Mouse (Mus musculus): ENCODE results near the gene Mrtfa.
"Not testable (repeated sequence)": the region's sequence is repeated elsewhere in the genome, so short reads cannot be mapped to it uniquely, and the experiment has no call there.

The Mrtfa gene

DNA sequence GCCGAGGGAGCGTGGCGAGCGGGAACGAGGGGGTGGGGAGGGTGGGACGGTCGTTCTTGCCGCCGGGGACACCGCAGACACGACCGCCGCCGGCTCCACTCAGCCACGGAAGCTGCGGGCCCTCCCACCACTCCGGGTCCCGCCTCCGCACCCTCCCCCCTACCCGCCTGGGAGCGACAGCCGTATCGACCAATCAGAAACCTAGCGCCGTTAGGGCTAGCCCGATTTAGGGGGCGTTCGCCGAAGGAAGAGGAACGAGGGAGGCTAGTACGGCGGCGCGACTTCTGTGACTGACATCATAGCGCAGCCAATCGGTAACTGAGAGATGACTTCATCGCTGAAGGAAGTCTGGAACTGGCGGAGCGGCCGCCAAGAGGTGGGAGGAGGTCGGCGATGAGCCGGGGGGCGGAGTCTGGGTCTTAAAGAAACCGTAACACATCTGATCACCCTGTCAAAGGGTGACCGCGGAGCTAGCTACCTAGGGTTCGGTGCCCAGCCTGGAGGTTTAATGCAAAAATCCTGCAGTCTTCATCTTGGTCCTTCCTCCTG is at the start of gene Mrtfa:
Gene Mrtfa (minus strand): TSS at position 128 of the 549 bp plus-strand sequence.
- peak; percentile 99 for DNase-seq

DNA sequence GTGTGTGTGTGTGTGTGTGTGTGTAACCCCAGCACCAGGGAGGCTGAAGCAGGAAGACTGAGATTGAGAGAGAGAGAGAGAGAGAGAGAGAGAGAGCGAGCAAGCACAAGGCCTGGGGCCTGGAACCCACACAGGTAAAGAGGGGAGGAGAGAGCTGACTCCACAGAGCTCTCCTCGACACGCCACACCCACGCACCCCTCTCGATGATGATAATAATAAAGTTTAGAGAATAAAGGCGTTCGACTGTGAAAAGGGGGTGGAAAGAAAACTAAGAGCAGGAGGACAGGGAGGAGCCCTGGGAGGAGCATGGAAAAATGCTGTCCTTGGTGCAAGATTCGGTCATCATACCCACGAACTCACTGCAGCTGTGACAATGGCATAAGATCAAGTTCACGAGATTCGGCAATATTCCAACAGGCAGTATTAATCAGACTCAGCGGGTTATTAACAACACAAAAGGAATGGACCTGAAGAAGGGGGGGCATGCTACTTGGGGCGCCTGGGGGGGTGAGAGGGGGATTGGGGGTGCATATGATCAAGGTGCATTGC is 49.3 kb upstream of the Mrtfa start:
- DNase-seq: no peak

DNA sequence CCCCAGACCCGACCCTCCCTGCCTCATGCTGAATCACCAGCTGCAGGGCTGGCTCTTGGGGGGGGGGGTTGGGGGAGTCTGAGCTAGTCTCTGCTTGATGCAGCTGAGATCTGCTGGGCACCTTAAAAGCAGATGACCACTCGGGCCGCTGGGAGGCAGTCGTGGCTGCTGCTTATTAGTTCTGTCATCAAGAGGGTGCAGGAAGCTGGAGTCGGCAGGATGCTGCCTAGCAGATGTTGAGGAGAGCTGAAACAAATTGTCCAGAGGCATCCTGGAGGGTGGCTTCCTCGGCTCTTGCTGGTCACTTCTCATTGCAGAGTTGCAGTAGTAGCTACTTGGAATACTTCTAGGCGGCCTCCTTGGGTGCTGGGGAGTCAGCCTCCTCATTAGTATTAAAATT is 48.7 kb upstream of the Mrtfa start:
- DNase-seq: no peak

DNA sequence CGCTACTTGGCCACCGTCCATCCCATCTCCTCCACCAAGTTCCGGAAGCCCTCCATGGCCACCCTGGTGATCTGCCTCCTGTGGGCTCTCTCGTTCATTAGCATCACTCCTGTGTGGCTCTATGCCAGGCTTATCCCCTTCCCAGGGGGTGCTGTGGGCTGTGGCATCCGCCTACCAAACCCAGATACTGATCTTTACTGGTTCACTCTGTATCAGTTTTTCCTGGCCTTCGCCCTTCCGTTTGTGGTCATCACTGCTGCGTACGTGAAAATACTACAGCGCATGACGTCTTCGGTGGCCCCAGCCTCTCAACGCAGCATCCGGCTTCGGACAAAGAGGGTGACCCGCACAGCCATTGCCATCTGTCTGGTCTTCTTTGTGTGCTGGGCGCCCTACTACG is 46.9 kb upstream of the Mrtfa start:
- DNase-seq: no peak

DNA sequence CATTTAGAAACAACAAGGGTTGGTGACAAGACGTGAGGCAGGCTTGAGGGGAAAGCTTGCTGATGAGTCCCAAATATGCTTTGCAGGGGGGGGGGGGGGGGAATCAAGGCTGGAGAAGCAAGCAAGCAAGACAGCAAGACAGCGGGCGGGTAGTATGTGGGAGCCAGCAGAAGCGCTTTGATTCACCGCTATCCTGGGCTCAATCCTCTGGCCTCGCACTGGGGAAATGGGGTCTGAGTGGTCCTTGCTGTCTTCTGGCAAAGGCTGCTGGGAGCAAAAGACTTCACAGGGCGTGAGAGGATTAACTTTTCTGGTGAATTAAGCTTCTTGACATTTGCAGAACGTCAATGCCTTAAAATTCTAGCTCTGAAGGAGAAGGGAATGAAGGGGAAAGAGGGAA is 45.5 kb upstream of the Mrtfa start:
- DNase-seq: no peak

DNA sequence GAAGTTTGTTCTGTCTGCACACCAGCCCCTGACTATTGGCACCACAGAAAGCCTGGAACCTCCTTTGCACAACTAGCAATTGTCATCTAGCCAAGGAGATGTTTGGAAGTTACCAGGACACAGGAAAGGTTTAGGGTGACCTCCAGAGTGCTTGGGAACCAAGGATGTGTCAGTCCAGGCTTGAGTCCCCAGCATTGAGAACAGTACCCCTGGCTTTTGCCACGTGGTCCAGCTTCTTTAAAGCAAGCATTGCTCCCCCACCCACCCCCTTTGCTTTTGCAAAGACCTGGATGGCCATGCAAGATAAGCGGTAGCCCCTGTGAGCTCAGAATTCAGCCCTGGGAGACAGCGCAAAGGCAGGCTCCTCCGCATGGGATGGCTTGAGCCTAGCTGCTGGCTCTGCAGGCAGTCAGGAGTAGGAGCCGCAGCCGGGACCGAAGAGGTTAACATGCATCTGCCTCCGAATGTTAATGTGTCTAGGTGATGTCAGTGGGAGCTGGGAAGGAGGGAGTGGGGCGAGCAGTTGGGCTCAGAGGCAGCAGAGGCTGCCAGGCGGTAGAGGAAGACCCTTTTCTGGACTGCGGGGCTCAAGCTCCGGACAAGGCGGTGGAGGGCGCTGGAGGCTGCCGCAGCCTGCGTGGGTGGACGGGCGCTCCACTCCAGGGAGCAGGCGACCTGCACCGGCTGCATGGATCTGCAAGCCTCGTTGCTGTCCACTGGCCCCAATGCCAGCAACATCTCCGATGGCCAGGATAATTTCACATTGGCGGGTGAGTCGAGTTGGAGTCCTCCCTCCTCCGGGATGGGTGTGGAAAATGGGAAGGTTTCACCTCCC is 44.7 kb upstream of the Mrtfa start, which contains the start of gene Mchr1:
Gene Mchr1 (plus strand): TSS at position 414 of the 835 bp plus-strand sequence.
- DNase-seq: peak; percentile 32

DNA sequence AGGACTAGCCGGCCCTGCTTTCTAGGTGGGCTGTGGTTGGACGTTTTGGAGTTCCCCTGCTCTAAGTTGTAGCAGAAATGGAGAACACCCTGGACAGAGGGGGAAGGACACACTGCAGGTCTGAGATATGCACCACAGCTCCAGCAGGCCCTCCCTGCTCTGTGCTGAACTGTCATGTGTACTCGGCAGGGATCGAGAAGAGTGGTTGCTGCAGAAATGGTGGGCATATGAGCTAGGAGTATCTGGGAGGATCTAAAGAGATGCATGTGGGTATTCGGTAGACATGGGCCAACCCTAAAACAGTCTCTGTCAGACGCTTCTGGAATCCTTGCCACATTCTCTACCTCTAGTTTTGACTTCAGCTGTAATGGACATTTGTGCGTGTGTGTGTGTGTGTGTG is 40.8 kb upstream of the Mrtfa start:
- no peak for DNase-seq

DNA sequence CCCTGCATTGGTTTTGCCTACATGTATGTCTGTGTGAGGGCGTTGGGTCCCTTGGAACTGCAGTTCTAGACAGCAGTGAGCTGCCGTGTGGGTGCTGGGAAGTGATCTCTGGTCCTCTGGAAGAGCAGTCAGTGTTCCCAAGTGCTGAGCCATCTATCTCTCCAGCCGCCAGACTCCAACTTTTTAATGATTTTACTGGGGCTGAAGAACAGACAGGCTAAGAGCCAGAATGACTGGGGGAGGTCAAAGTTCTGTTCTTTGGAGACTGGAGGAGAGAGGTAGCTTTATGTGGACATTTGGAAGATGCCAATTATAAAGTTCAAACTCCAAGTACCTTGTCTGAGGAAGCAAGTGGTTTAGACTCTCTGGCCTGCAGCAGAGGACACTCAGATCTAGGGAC is 39.2 kb upstream of the Mrtfa start:
- no peak for DNase-seq

DNA sequence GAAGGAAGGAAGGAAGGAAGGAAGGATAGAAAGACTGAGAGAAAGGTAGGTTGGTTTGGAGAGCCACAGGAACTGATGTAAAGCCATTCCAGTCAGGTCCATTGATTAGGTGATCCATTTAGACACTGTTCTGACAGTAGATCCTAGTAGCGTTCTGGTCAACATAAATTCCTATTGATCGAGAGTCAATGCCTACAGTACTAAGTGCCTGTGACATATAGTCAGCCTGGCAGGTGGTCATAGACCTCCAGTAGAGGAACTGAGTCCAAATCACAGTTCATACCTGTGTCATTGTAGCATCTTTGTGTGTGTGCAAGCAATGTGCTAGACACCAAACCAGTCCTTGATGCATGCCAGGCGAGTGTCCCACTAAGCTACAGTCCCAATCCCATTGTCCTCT is 37.7 kb upstream of the Mrtfa start:
- no peak for DNase-seq

DNA sequence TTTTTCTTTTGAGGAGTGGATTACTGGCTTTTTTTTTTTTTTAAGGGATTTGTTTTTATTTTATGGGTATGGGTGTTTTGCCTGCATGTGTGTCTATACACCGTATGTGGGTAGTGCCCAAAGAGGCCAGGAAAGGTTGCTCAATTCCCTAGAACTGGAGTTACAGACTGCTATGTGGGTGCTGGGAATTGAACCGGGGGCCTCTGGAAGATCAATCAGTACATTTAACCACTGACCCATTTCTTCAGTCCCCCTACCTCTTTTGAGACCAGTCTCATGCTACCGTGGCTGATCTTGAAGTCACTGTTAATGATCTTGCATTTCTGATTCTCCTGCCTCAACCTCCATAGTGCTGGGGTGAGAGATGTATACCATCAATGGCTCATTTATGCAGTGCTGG is 36.7 kb upstream of the Mrtfa start:
- DNase-seq: no peak

DNA sequence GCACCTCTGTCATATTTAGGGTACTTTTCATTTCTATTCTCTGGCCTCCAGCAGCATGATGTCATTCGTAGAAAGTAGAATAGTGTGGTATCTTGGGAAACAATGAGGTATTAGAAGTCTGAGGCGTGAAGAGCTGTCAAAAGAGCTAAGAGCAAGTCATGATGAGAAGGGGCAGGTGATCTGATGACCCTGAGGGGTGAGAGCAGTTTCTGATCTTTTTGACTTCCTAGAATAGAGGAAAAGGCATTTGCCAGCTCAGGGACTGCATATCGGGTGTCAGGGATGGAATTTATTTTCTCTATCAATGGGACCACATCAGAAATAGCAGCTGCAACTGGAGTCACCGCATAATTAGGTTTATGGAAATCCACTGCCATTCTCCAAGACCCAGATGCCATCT is 36.2 kb upstream of the Mrtfa start:
- DNase-seq: no peak

DNA sequence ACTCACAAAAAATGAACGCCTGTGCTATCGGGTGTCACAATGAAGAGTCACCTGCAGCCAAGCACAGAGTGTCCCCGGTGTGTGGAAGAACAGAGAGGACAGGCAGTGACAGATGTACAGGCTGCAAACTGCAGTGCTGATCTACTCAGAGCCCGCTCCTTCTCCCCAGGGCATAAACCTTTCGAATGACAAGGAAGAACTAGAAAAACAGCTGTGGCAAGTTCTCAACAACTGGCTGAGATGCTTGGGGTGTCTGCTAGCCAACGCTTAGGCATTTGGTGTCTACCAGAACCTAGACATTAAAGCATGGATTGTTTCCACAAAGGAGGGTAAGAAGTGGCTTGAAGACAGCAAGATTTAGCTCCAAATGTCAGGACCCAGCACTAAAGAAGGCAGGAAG is 35.2 kb upstream of the Mrtfa start:
- DNase-seq: no peak

DNA sequence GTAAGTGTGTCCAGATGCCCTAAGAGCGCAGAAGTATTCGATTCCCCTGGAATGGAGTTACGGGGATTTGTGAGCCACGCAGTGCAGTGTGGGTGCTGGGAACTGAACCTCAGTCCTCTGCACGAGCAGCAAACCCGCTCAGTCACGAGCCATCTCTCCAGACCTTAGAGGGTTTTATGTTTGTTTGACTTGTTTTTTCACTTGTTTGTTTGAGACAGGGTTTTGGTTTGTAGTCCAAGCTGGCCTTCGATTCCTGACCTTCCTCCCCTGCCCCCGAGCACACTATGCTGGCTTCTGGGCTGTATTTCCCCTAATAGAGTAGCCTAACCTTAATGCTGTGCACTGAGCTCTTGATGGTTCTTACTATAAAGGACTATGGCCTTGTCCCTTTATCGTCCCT is 34.5 kb upstream of the Mrtfa start:
- no peak for DNase-seq

DNA sequence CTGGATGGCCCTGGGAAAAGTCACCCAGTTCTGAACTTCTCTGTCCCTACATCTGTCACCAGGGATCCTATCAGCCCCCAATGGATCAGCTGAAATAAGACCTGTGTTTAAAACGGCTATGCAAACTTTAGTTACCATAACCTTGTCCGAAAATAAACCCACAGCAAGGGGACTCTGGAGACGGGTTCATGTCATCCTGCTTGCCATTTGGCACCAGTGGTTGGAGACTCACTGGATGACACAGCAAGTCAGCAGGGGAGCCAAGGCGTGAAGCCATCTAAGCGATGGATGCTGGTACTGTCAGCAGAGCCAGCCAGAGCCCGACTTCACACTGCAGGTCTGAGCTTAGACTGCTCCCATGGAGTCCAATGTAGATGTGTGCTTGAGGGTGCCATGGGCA is 30.9 kb upstream of the Mrtfa start:
- DNase-seq: no peak

DNA sequence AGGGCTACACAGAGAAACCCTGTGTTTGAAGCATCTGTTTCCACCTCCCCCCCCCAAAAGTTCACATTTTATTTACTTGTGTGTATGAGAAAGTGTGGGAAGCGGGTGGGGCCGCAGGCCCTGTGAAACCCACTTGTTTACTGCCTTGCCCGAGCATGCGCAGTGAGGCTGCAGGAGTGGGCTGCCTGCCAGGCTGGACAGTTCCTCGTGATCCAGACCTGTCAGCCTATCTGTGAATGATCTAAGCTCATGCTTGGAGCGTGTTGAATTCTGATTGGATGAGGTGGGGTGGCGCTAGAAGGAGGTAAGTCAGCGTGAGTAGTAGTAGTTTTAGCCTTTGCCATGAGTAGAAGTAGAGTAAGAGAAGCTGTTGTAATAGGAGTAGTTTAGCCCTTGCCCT is 29.5 kb upstream of the Mrtfa start:
- DNase-seq: not testable (repeated sequence)

DNA sequence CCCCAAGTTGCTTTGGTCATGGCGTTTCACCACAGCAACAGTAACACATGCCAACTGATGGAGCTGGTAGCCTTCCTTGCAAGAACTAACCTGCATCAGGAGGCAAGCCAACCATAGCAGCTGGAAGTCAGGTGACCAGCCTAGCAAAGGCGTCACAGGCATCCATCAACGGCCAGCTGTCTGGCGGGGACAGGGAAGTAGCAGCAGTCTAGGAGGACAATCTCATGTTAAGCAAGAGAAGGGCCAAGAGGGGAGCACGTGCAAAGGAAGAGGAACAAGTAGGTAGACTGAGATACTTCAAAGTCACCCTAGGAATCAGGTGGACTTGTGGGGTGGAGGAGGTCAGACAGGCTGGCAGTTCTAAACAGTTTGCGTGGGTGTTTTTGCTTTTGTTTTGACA is 28.5 kb upstream of the Mrtfa start:
- no peak for DNase-seq

DNA sequence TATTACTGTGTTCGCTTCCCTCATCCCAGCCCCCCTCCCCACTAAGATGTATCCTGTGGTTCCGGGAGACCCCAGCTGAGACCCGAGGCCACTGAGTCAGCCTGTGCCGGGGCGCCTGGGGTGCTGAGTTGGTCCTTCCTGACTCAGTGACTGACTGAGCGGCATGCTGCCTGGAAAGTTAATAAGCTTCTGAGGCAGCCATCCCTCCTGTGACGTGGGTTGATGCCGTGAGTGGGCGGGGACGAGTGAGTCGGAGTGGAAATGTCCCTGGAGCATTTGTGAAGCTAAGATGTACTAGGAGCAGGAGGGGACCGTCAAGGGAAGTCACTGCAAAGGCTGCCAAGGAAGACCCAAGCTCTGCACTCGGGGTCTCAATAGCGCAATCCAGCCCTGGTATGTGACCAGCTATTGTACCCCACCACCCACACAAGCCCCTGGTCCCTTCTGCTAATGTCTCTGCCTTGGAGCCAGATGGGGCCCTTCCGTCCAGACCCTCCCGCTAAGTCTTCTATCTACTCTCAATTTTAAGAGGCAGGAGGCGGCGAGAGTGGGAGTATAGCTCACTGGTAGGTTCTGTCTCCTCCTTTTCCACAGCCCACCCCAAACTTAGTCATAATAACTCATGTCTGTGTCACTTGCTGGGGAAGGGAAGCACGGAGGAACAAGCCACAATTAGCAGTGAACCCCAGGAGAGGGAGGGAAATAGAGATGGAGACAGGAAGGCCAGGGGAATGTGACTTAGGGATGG is 26.5 kb upstream of the Mrtfa start:
- DNase-seq: no peak

DNA sequence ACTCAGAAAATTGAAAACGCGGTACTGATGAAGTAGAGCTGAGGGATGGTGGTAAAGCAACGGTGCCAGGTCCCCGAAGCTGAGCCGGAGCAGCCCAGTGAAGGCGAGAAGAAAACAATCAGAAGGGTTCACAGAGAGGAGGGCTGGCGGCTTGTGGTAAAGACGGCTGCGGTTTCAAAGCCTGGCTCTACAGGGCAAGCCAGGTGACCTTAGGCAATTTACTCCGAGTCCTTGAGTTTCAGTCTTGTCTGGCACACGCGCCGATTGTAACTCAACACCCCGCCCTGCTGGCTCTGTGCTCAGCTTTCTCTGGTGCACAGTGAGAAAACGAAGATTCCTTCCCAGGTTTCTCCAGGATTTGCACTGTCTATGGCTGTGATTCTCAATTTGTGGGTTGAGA is 22.4 kb upstream of the Mrtfa start:
- DNase-seq: no peak

DNA sequence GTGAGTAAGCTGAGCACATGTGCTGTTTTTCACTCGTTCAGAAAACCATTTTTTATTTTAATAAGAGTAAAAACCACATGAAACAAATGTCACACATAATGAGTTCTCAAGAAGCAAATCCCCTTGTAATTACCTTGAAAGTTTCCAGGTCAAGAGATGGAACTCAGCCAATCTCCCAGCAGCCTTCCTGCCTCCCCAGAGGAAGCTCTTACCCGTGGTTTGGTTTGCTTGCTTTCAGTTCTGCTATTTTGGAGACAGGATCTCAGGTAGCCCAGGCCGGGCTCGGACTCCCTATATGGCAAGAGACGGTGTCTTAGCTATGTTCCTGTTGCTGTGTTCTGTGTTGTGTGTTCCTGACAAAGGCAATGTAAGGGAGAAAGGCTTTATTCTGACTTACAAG is 19.9 kb upstream of the Mrtfa start:
- DNase-seq: no peak

DNA sequence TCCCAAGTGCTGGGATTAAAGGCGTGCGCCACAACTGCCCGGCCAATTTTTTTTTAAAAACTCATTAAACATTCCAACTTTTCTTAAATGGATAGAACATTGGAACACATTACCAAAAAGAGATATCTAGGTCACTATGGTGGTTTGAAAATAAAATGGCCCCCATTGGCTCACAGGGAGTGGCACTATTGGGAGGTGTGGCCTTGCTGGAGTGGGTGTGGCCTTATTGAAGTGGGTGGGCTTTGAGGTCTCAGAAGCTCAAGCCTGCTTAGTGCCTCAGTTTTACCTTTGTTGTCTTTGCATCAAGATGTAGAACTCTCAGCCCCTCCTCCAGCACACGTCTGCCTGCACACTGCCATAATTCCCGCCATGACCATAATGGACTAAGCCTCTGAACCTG is 11.9 kb upstream of the Mrtfa start:
- no peak for DNase-seq

DNA sequence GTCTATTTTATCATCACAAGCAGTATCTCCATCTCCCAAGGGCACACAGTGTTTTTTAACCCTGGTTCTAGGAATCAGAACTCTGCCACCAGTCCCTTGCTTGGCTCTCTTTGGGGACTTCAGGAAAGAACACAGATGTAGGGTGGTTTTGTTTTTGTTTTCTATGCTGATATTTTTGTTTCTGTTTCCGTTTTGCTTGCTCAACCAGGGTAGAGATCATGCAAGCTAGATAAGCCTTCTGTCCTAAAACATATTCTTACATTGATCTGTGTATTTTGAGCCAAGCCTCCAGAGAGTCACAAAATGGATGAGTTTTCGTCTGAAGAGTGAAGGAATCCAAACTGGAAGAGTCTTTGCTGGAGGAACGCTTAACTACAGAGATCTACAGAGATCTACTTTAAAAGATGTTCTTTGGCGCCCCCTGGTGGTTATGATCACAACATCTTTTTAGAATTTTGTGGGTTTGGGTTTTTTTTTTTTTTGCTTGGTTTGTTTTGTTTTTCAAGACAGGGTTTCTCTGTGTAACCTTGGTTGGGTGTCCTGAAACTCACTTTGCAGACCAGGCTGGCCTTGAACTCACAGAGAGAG is 8.9 kb upstream of the Mrtfa start:
- peak; percentile 65 for DNase-seq

DNA sequence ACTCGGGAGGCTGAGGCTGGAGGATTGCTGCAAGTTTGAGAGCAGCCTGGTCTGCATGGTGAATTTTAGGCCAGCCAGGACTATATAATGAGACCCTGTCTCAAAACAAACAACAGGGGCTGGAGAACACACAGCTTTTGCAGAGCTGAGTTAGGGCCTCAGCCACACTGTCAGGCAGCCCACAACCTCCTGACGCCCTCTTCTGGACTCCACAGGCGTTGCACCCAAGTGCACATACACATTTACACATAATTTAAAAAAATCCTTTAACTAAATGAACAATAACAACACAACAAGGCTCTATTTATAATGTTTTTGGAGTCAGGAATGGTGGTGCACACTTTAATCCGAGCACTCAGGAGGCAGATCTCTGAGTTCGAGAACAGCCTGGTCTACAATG is 7.9 kb upstream of the Mrtfa start:
- DNase-seq: no peak

DNA sequence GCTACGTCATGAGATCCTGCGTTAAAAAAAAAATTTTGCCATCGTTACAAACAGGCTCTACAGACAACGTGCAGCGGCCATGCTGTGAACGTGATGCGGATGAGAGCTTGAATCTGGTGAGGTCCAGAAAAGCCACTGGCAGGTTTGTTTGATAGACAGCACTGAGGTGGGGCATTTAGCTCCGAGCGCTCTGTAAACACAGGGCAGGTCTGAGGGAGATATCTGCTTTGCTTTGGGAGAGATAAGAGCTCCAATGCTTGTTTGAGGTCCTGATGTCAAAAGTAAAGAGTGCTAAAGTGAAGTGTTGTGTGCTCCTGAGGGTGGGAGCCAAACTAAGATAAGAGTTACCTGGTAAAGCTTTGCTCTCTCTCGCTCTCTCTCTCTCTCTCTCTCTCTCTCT is 6.6 kb upstream of the Mrtfa start:
- no peak for DNase-seq

All from cerebellum, adult 8-10 months (tissue).